Mouse (Mus musculus): ENCODE results near the gene Stambp.

DNA sequence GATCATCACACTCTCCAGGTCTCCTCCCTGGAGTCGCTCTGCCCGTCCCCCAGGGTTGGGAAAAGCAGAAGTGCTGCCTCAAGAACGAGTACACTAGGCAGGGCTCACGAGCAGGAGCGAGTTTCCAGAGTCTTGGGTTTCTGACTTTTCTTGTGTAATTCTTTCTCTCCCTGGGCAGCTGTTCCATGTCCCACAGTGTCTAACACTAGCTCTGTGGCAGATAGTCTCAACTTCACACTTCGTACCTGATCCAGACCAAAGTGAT lies 35.8 kb downstream of the Stambp start:
- TF ChIP-seq POLR2AphosphoS2 (IDR thresholded peaks at IDR 0.05; ENCODE audit: low read depth, low read length) (no peak), BHLHE40 (IDR thresholded peaks at IDR 0.05; ENCODE audit: low read depth, low read length) (no peak), CHD2 (IDR thresholded peaks at IDR 0.05; ENCODE audit: low read length) (no peak), SMC3 (IDR thresholded peaks at IDR 0.05; ENCODE audit: low read depth, low read length) (no peak), MAZ (IDR thresholded peaks at IDR 0.05; ENCODE audit: low read depth, low read length) (no peak), ZKSCAN1 (IDR thresholded peaks at IDR 0.05; ENCODE audit: borderline replicate concordance, low read depth, low read length) (no peak), RCOR1 (conservative IDR thresholded peaks at IDR 0.05; ENCODE audit: low read depth, low read length) (no peak), MAX (IDR thresholded peaks at IDR 0.05; ENCODE audit: low read length) (no peak)

Measured in CH12.LX (cell line).